Mouse (Mus musculus): Measurements from ENCODE around the gene Nudt15.
A peak's percentile ranks its signal among the peaks of the same experiment; 100 is the strongest.
"Not testable (repeated sequence)": the region's sequence is repeated elsewhere in the genome, so short reads cannot be mapped to it uniquely, and the experiment has no call there.

Nudt15 gene

DNA sequence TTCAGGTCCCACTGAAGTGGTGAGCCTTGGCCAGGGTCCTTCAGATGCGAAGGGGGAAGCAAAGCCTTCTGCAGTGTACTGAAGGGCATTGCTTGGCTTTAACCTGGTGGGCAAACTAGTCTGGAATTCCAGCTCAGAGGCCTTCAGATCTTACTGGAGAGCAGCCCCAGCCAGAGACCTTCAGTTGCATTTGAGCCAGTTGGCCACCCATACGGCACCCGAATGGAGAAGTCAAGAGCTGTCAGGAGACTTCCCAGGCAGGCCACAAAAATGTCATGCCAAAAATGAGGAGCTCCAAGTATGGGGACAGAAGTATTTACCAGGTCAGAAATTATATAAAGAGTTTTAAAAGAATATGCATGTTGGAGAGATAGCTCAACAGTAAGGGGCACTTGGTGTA, at the start of gene Nudt15:
Gene Nudt15 (minus strand): TSS at position 192 of the 400 bp plus-strand sequence.
- DNase-seq = peak in 1 of 2 experiments; percentile 35

DNA sequence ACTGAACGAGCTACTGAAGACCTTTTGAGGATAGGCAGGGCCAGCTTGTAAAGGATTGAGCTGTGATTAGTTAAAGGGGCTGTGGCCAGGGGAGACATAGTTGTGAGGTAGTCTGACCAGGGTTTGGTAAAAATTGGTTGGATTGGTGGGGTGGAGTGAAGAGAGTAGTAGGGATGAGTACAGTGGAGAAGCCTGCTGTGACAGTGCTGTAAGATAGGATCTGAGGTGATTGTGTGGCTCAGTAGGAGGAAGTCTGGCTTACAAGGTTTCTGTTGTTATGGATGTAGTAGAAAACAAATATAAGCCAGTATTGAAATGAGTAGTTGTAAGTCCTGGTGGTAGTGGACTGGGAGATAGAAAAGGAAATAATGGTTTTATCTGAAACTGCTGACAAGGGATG, 44.1 kb upstream of the Nudt15 start:
- DNase-seq = no peak

DNA sequence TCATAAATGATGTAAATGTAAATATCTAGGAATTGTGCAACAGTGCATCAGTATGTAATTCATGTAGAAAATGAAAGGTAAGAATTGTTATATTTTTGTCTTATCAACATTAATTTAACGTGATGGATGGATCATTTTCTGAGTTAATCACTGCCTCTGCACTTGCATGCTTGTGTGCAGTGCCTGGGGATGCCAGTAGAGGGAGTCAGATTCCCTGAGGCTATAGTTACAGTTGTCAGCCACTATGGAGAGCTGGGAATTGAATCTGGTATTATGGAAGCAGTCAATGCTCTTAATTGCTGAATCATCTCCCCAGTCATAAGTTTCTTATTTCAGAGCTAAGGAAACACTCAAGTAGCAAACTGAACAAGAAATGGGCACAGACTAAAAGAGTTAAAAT, 40.0 kb upstream of the Nudt15 start:
- DNase-seq = peak; percentile 11 to 22

DNA sequence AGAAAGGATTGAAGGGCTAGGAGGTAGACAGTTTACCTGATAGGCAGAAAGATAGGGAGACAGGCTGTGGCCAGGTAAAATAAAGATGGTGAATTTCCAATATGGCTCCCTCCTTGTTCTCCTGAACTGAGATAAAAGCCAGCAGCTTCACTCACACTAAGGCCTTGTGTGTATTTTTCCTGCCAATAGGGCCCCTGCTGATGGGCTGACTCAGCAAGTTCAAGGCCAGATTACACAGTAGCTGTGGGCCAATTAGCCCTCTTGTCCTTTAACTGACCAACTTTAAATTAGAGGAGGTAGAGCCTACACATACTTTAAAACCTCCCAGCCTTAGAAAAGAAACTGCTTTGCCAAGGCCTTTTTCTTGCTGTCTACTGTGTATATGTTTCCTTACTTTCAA, 28.3 kb upstream of the Nudt15 start:
- no peak for DNase-seq

DNA sequence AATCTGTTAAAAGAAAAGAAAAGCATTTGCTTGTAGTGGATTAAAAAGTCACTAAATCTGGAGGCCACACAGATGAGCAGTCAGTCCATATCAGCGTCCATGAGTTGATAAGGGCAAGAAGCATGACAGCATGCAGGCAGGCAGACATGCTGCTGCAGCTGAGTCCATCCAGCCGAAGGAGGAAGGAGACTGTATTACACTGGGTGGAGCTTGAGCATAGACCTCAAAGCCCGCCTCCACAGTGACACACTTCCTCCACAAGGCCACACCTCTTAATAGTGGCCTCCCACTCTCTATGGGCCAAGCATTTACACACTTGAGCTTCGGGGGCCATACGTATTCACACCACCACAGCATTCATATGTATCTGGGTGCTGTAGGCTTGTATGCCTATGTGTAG, 26.0 kb upstream of the Nudt15 start:
- DNase-seq = no peak

DNA sequence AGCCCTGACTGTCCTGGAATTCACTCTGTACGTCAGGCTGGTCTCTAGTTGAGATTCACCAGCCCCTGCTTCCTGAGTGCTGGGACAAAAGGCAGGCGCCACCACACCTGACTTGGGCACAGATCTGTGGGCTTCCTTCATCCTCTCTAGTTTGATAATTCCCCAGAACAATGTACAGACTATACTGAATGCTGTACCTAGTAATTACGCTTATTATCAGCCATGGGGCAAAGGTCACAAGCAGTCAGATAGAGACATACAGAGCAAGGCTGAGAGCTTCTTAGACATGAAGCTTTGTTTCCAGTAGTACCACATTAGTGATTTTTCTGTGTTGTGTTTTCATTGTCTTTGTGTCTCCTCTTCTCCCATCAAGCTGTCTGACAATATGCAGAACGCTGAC, 23.1 kb upstream of the Nudt15 start:
- DNase-seq = no peak

DNA sequence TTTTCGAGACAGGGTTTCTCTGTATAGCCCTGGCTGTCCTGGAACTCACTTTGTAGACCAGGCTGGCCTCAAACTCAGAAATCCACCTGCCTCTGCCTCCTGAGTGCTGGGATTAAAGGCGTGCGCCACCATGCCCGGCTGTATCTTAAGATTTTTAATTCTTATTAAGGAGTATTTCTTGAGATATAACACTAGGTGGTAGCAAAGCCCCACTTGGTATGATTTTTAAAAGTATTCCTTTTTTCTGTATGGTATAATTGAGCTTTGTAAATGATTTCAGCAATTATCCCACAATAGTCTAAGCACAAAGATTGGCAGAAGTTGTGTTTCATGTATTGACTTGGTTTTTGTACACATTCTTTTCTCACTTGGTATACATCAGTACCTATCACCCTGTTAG, 21.8 kb upstream of the Nudt15 start:
- not testable (repeated sequence) for DNase-seq

DNA sequence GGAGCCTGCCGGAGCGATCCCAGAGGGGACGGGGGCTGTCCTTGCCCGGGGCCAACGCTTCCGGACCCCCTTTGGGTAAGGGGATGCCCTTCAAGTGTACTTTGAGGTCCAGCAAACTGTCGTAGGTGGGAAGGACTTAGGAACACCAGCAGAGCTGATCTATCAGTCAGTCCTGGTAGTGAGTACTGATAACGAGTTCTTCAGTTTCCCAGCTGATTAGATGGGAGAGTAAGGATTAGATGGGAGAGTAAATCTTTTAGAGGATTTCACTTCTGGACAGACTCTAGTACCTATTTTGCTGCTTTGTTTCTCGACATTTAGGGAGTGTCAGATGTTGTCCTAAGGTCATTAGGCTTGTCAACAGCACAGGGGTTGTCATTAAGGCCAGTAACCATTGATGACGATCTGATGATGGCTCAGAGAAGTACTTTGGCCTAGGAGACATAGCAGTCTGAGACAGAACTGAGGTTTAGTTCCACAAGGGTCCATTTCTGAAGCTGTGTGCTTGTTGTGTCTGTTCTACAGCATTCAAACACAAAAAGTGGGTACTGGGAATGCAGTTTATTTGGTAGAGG, 5.2 kb upstream of the Nudt15 start:
- no peak for DNase-seq

DNA sequence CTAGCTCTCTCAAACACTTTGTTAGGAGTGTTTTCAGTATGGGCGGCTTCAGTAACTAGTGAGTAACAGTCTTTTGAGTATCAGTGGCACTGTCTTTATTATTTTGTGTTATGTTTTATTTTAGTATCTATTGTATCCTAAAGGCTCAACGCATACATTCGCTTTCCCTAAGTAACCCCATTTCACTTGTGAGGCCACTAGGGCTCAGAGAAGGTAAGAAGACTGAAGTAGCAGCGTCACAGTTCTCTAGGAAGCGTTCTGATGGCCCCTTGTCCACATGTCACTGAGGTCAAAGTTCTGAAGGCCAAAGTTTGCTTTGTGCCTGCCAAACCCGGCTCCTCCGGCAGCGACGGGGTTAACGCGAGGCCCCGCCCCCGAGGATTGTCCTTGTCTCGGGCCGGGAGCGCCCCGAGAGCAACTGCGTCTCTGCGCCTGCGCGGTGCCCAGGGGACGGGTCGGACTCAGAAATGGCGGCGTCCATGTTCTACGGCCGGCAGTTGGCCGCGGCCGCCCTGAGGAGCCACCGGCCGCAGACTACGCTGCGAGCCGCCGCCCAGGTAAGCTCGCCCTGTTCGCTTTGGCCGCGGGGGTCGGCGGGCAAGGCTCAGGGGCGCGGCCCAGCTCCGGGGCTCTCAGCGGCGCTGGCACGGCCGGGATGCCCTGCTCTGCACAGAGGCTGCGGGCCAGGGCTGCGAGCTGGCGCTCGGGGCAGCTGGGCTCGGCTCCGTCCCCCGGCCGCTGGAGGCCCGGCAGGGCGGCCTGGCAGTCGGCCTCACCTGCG, 4.5 kb upstream of the Nudt15 start:
- peak; percentile 98 to 99 for DNase-seq

DNA sequence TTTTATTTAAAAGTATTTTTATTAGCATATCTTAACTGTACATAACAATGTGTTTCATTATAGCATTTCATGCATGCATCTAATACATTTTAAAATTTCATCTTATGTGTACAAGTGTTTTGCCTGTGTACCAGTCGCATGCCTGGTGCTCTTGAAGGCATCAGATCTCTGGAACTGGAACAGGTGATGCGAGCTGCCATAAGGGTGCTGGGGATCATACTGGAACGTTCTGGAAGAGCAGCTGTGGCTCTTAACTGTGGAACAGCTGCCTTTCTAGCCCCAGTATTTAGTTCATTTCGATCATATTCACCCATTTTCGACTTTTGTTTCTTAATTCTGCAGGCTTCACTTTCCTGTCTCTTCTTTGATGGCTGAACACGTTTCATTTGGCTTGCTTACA, 3.1 kb upstream of the Nudt15 start:
- no peak for DNase-seq

DNA sequence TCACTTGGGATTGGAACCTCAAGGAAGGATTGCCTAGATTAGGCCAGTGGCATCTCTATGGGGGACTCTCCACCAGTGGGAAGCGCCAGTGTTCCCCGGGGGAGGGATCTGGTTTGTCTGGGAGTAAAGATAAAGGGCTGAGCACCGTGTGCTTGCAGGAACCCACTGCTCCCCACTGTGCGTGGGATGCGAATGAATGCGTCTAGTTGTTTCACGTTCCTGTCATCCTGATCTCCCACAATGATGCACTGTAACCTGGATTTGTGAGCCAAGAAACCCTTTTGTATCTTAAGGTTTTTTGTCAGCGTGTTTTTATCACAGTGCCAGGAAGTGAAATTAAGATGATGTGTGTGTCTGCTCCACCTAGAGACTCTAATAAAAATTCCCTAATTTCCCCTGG, 2.7 kb upstream of the Nudt15 start:
- peak in 1 of 2 experiments; percentile 15 for DNase-seq

DNA sequence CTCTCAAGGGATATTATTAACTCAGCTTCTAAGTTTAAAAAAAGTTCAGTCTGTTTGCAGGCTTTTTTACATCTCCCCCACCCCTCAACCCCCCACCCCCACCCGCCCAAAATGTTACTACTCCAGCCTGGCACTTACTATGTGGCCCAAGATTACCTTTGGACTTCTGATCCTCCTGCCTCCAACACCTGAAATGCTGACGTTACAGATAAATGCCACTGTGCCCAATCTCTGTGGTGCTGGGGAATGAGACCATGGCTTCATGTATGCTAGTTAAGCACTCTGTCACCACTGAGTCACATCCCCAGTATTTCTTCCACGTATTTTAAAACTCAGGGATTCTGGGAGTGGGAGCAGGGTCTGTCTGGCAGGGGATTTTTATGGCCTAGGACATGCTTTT, 2.2 kb upstream of the Nudt15 start:
- DNase-seq = peak; percentile 20 to 46

DNA sequence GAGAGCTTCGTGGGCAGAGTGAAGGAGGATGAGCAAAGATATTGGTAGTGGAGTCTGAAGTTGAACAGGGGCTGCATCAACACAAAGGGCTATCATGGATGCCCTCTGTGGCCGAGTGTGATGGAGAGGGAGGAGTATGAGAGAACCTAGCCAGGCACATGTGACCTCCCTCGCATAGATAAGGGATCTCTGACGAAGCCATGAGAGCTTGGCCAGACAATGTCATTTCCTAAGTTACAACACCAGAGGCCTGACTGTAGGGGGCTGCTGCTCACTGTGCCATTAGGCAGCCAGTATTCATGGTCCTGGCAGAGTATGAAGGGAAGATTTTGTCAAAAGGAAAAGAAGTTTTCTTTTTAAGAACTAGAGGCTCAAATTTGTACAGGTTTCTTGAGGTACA, 1.0 kb downstream of the Nudt15 start:
- no peak for DNase-seq

DNA sequence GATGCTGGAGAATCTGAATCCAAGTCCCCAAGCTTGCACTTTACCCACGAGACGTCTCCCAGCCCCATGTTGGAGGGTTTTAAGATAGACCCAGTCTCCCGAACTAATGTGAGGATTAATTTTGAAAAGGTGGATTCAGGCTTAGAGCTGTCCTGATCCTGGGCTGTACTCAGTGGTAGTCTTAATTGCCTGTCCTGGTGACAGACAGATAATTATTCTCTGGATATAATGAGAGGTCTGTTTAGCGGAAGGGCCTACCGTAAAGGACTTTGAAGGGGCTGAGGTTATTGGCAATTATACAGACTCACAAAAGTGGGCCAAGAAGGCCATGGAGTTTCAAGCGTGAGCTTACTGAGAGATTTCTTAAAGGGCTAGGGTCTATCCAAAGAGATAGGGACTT, 4.3 kb downstream of the Nudt15 start:
- no peak for DNase-seq

DNA sequence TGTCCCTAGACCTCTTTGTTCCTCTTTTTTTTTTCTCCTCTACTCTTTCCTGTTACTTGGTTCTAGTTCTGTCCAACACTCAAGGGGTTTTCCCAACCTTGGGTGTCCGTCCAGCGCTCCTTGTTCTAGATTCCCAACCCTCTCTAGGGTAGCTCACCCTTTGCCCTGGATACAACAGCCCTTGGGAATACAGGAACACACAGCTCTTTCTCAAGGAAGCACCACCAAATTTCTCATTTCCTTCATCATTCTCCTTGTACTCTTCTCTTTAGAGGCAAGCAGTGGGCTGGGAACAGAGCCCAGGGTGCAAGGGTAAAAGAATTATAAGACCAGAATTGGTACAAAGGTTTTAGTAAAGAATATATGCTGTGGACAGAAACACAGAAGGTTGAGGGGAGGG, 12.4 kb downstream of the Nudt15 start:
- DNase-seq = no peak

DNA sequence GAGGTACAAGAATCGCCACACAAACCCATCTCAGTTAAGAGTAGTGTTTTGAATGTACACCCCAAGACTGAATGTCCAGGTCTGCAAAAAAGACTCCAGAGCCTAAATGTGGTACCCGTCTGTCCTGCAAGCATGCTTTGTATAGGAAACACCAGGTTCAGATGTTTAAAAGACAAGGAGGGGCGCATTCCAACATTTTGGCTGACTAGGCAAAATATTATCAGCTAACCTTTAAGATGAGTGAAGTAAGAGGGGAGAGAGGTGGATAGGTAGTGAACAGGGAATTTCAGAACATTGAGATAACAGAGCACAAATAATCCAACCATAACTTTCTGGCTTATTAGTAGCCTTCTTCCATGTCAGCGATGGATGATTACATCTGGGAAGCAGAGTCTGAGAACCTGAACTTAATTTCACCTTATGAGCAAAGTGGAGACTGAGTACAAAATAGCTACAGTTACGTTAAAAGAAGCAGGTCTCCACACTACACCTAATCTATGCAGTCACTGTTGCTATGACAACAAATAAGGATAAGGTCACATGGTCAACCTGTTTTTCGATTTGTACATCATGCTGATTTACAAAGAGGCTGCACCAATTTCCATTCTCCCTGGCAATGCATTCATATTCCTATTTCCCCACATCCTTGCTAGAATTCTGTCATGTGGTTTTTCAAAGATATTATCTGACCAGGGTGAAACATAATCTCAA, 14.1 kb downstream of the Nudt15 start:
- DNase-seq = no peak

DNA sequence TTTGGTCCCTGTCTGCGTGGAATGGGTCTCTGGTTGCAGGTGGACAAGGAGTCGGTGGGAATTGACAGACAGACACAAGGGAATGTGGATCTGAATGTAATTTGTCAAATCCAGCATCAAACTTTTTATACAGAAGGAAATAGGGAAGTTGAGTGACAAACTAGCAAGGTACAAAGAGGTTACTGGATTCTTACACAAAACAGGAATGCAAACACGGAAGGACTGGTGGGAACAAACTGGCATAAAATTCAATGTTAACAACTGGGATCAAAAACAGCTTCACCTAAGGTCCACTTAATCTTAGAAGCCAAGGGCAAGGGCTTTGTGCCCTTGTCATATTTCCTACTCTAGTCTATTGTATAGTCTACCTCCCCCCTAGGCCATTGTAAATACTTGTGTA, 19.4 kb downstream of the Nudt15 start:
- DNase-seq = not testable (repeated sequence)

DNA sequence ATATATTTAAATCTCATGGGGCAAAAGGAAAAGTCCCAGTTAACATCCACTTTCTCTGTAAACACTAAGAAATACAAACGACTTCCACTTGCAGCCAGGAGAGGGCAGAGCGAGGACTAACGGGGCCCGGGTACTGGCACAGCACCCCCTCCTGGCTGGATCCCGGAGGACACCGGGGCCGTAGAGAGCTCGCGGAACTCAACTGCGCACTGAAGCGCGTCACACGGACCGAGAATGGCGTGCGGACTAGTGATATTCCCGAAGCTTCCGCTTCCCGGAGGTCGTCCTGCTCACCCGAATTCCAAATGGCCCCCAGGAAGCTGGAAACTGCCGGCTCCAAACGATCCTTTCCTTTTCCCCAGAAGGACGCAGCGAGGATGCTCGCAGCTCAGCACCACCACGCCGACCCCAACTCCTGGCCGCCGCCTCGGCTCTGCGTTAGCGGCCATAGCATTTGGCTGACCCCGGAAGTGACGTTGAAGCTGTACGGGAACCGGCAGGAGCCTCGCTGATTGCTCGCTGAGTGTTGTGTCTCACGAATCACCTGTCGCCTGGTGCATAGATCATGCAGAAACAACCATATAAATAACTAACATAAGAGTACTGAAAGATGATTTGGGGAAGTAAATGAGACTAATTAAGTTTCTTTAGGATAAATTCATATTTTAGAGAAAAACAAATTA, 23.1 kb downstream of the Nudt15 start, which contains the start of gene Sucla2:
Gene Sucla2 (plus strand): TSS at position 554 of the 683 bp plus-strand sequence.
- DNase-seq = peak; percentile 96

DNA sequence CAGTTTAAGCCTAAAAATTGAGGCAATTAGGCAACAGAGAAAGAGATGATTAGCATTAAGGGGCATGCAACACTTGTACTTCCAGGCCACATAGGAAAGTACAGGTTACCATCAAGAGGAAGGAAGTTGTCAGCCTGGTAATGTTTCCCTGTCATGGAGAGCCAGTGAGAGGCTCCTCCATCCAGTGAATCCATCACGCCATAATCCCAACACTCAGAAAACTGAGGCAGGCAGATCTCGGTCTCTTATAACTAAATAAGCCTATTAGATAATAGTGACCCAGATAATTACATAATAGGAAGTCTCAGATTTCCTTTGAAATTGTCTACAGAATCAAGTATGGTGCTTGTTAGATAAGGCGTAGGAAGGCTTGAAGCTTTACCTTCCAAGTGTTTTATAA, 23.9 kb downstream of the Nudt15 start:
- no peak for DNase-seq

DNA sequence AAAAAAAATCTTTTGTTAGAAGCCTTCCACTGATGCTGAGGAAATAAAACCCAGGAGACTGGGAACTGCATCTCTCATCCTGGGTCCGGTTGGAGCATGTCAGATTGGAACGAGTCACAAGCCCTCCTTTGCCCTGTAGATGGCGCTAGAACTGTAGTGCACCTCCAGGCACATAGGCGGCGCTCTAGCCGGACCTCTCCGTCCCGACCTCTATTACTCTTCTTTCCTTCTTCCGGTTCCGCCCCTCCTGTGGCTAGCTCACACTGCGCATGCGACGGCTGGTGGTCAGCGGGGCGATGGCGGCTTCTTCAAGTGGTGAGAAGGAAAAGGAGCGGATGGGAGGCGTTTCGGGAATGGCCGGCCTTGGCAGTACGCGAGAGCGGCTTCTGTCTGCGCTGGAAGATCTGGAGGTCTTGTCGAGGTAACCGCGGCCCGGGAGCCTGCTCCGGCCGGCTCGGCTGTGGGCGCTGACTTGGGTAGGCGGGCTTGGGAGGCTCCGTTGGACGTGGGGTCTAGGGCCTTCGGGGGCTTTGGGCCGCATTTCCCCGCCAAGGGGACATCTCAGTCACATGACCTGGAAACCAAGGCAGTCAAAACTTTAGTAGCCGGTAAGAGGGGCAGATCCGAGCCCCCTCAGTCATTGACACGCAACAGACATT, 38.1 kb downstream of the Nudt15 start, which contains the start of gene Med4:
Gene Med4 (plus strand): TSS at position 261 of the 659 bp plus-strand sequence.
- DNase-seq = peak; percentile 96

DNA sequence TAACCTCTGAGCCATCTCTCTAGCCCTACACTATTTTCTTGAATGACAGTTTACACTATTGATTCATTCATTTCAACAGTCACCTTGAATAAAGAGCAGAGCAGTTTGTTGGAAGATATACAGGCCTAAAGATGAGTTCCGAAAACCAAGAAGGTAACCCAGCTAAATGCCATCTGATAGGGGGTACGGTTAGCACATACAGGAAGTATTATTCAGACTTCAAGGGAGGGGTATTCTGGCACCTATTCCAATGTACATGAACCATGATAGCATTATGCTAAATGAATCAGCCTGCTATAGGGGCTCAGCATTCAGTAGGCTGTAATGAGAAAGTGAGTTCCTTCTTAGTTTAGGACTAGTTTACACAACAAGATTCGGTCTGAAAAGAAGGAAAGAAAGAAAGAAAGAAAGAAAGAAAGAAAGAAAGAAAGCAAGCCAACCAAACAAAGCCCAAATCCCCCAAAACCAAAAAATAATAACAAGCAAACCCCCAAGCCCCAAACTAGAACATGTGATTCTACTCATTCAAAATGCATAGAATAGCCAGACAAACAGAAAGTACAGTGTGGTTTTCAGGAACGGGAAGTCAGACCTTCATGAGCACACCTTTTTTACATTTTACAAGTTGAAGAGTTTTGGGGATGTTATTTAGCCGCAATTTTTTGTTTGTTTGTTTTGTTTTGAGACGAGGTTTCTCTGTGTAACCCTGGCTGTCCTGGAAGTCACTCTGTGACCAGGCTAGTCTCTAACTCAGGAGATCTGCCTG, 39.2 kb downstream of the Nudt15 start:
- DNase-seq = no peak

Data from kidney, postnatal 25 days (tissue).